Mouse (Mus musculus) kidney, adult 8-10 months (tissue): ENCODE measurements around the gene Ap3d1.

Experiments
- DNase-seq, 2 experiments: peaks; one replicate each; pipeline ENCODE4 v3.0.0; 2022

The Ap3d1 gene

GRCm38 (mm10) chr10:80742180-80742978 lies at the start of gene Ap3d1:
Ap3d1 (minus strand) TSS chr10:80742264.
- peak; percentile 99 to 100 for DNase-seq

- DNase-seq: no peak
Measured at GRCm38 (mm10) chr10:80791476-80792174, 49.6 kb upstream of the Ap3d1 start.

GRCm38 (mm10) chr10:80790761-80791404 lies 48.8 kb upstream of the Ap3d1 start:
- DNase-seq: no peak

GRCm38 (mm10) chr10:80787517-80787916 lies 45.5 kb upstream of the Ap3d1 start:
- DNase-seq: no peak

GRCm38 (mm10) chr10:80785963-80786362 lies 43.9 kb upstream of the Ap3d1 start:
- DNase-seq: no peak

DNA sequence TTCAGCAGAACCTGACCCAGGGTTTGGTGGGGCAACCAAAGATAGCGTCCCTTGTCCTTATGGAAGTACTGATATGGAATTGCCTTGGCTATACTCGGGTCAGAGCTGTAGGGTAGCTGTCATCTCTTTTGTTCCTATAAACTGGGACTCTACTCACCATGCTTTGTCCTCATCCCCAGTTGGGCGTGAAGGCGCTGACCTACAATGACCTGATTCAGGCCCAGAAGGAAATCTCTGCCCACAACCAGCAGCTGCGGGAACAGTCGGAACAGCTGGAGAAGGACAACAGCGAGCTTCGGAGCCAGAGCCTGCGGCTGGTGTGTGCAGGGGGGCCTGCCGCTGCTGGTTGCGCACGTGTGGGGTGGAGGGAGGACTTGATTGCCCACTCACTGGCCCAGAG lies 42.8 kb upstream of the Ap3d1 start:
- DNase-seq: no peak

GRCm38 (mm10) chr10:80784302-80784701 lies 42.2 kb upstream of the Ap3d1 start:
- DNase-seq: no peak

GRCm38 (mm10) chr10:80779565-80779964 lies 37.5 kb upstream of the Ap3d1 start:
- DNase-seq: no peak

GRCm38 (mm10) chr10:80777123-80777522 lies 35.1 kb upstream of the Ap3d1 start:
- DNase-seq: no peak

GRCm38 (mm10) chr10:80776358-80776869 lies 34.4 kb upstream of the Ap3d1 start:
- no peak for DNase-seq

GRCm38 (mm10) chr10:80775731-80776130 lies 33.7 kb upstream of the Ap3d1 start:
- no peak for DNase-seq

DNA sequence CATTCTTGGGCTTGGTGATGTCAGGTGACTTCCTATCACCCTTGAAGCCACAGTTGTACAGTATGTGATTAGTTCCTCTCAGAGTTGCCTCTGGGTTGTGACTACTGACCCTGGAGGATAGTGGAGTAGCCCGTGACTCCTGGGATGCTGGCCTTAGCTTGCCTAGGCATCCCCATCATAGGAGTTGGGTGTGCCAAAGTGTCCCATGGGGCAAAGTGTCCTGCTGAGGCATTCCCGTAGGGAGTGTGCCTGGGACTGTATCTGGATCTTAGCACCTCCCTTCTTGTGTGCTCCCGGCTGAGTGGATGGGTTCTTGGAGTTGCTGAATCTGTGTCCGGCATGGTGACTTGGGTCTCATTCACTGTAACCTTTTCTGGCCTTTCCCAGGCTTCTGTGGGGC lies 32.9 kb upstream of the Ap3d1 start:
- DNase-seq: no peak

DNA sequence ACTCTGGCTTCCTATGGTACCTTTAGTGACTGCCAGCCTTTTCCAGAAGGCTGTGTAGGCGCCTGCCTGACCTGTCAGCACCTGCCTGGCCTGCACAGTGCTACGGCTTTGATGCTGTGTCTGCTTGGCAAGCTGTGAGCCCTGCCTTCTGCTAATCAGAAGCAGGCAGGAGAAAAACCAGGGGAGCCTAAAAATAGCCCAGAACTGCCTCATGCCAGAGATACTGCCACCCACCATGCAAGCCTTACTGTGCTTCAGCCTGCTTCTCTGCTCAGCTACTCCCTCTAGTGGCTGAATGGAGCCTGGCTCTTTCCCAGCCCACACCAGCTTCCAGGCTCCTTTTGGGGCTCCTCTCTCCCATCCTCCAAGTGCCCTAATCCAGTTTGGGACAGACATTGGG lies 32.5 kb upstream of the Ap3d1 start:
- peak; percentile 68 to 78 for DNase-seq

- DNase-seq: no peak
Measured at GRCm38 (mm10) chr10:80773816-80774215, 31.8 kb upstream of the Ap3d1 start.

- no peak for DNase-seq
Measured at GRCm38 (mm10) chr10:80768365-80768764, 26.3 kb upstream of the Ap3d1 start.

DNA sequence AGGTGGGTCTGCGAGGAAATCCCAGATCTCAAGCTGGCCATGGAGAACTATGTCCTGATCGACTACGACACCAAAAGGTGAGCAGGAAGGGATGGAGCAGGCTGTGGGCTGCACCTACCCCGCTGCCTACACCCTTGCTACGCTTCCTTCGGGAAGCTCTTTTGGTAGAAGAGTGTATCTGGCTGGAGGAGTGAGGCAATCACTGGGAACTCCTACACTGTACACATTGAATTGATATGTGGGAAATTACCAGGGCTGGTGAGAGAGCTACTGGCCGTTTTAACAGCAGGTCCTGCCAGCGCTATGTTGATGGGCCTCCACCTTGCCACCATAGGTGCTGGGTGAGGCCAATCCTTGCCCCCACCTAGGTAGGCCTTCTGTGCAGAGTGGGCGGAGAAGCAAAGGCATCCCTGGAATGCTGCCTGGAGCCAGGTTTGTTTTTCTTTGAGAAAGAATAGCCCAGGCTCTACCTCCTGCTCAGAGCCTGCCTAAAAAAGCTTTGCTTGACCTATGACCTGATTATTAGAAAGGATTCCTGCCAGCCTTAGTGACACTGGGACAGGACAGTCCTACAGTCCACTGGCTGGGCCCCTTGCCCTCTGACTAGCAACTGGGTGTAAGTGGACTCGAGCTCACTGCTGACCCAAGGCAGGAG lies 24.2 kb upstream of the Ap3d1 start:
- peak; percentile 38 to 60 for DNase-seq

DNA sequence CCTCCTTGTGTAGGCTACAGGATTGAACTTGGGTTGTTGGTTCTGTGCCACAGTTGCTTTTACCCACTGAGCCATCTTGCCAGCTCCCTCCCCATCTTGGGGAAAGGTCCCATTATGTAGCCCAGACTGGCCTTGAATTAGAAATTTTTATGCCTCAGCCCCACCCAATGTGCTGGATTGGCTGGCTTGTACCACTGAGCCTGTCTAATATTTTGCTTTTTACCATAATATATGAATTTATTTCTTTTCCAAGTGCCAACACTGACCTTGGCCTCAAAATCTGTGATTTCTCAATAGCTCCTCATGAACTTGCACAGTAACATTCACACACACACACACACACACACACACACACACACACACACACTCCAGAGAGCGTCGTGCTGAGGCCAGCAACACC lies 23.7 kb upstream of the Ap3d1 start:
- DNase-seq: no peak

DNA sequence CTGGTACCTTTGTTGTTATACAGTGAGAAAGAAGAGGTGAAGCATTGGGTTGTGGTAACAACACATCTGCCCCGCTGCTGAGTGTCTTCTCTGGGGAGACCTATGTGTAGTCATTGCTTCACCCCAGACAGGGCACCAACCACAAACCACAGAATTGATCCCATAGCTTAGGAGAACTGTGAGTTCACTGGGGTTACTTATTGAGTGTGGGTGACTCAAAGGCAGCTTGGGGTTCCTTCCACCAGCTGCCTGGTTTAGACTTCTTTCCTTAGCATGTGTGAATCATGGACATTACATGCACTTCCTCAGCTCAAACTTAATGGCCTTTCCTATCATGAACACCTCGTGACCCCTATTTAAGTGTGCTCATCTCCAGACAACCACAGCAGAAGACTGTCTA lies 21.4 kb upstream of the Ap3d1 start:
- no peak for DNase-seq

DNA sequence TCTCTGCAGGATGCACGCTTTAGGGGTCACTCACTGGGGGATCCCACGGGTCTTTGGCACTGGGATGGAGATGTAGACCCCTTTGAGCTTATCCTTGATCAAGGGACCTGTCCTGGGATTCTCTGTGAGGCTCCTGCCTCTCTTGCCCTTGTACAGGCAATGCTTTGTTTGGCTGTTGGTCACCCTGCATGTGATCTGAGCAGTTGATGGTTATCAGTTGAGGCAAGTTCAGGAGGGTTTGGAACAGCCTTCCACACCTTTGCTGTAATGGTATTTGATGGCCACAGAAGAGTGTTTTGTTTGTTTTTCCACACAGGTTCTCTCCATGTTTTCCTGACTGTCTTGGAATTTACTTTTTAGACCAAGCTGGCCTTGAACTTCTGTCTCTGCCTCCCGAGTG lies 19.8 kb upstream of the Ap3d1 start:
- no peak for DNase-seq

DNA sequence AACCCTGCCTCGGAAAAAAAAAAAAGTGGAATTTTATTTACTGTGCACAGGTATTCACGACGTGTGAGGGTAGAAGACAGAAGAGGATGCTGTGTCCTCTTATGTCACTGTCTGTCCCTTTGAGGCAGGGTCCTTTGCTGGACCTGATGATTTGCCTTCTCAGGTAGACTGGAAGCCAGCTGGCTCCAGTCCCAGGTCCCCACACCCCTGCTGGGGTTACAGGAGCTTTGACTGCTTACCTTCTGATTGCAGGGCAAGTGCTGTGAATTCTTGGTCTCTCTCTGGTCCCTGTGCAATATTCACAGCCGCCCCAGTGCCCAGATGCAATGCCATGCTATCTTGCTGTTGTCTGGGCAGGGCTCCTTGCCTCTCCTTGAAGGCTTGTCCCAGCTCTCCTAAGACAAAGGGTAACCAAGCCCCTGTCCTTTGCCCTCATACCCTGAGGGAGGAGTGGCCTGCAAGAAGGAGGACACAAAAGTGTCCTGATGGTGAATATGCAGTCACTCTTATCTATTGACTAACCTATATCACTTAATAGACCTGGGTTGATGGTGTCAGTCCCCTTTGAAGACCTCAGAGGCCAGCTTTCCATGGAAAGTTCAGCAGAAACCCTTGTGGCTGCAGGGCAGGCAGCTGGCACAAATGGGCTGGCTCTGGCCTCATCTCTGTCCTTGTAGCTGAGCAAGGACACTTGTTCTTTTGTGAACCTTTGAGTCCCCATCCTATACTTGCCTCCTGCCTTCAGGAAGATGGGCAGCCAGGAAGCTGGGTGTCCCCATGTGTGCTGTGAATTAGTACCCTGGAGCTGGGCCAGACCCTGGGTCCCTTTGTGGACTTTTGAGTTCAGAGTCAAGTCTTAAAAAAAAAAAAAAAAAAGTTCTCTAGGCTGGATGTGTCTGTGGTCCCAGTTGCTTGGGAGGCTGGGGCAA lies 18.8 kb upstream of the Ap3d1 start:
- DNase-seq: peak in 1 of 2 experiments; percentile 49

DNA sequence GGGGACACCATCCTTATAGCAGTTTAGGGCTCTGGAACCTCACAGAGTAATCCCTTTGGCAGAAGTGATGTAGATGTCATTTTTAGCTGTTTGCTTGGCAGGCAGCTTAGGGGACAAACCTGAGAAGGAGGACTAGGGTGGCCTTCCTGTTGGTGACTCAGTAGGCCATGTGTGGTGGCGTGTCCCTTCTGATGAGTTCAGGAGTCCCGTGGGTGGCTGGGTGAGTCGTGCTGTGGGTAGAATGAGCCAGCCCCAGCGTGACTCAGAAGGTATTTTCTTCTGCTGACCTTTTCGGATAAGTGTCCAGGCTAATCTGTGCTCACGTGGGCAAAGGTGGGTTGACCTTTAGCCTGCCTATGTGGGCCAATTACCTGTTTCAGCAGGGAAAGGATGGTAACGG lies 16.6 kb upstream of the Ap3d1 start:
- DNase-seq: no peak

DNA sequence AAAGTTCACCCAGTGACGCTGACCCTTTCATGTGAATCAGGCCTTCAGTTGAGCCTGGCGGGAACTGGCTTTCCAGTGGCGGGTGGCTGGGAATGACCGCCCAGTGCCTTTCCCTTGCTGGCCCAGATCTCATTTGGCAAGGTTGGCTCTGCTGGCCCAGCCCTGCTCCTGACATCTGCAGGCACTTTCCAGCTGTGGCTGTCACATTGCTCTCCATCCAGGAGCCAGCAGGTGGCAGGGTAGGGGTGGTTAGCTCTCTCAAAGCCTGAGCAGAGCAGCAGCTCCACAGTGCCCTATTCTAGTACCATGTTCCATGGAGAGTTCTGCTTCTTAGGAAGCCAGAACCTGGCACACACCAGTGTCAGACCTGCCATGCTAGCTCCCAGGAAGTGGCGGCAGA lies 15.7 kb upstream of the Ap3d1 start:
- DNase-seq: peak; percentile 86 to 87
